Mouse (Mus musculus) liver, adult (tissue): ENCODE data around the gene Prkar1b.

Source experiments
- GATA4 ChIP-seq: IDR thresholded peaks from 2 replicates; pipeline ENCODE4 v1.6.1; 2014; ENCODE audit warnings: mild to moderate bottlenecking, low read length; ENCODE audit not compliant: insufficient replicate concordance

Gene Prkar1b

GRCm38 (mm10) chr5:139161632-139162031 lies 11.8 kb upstream of the Prkar1b start:
- no peak for TF ChIP-seq GATA4

- TF ChIP-seq GATA4, result no peak
These were observed 11.1 kb upstream of the Prkar1b start for GRCm38 (mm10) chr5:139160899-139161298.

DNA sequence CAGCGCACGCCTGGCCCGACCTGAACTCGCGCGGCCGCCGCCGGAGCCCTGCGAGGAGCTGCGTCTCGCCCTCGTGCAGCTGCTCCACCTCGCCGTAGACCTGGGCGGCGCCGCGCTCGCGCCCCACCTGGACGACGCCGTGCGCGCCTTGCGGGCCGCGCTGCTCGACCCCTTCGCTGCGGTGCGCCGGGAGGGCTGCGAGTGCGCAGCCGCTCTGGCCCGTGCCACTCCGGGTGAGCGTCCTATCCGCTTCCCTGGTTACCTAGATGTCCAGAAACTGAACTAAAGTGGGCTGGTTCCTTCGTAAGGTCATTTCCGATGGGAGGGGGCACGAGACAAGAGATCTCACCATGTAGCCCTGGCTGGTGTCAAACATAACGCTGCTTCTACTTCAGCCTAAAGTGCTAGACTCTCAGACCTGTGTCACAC lies 816 bp upstream of the Prkar1b start:
- no peak for TF ChIP-seq GATA4

DNA sequence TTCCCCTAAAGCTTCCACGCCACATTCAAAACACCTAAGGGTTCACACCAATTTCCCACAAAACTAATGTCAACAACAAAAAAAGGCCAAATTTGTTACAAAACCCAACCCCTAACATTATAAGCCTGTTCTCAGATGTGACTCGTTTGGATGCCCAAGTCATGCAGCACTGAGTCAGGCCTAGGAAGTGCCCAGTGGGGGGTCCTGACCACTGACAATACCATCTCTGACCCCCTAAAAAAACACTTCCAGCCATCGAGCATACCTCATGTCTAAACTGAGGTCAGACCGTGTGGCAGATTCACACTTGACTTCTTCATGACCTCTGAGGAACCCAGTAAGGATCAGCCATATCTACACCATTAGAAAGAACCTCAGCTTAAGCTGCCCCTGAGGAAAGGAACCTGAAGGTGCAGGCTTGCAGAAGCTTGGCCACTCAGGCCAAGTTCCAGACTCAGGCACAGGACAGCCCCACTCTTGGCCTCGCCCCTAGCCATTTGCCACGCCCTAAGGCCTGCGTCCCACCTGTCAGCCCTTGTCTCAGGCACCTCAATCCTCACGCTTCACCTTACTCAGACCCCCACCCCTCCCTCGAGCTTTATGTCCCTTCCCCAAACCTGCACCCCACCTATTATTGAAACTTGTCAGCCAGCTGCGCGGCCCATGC lies 662 bp downstream of the Prkar1b start:
- TF ChIP-seq GATA4, result no peak

DNA sequence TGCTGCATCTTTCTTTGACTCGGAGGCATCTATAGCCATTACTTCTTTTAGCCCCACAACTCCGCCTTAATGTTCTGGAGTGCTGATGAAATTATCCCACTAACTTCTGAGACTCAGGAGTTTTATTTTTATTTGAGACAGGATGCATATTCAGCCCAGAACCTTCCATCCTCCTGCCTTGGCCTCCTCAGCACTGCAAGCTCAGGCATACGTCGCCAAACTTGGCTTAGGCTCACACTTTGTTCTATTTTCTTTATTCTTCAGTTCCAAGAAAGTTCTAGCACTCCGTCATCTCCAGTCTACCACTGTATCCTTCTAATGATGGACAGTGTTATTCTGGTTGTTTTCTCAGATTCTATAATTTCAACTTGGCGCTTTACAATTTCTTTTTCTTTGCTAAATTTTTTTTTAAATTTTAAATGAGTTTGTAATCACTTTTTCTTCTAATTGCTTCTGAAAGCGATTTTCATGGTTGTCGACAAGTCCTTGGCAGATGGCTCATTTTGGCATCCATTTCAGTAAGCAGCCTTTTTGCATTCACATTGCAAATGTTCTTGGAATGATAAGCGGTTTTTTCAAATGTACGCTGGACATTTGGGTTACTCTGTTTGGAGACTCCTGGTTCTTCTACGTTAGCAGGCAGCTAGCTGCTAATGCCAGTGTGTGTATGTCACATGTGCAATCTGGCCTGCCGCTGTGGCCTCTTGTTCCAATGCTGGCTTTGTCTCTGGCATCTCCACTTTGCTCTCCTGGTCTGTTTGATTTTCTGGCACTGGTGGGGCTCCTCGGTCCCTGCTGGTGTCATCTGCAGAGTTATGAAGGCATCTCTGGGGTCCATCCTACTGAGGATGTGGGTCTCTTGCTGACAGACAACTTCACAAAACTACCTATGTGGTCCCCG lies 2.4 kb downstream of the Prkar1b start:
- no peak for TF ChIP-seq GATA4

DNA sequence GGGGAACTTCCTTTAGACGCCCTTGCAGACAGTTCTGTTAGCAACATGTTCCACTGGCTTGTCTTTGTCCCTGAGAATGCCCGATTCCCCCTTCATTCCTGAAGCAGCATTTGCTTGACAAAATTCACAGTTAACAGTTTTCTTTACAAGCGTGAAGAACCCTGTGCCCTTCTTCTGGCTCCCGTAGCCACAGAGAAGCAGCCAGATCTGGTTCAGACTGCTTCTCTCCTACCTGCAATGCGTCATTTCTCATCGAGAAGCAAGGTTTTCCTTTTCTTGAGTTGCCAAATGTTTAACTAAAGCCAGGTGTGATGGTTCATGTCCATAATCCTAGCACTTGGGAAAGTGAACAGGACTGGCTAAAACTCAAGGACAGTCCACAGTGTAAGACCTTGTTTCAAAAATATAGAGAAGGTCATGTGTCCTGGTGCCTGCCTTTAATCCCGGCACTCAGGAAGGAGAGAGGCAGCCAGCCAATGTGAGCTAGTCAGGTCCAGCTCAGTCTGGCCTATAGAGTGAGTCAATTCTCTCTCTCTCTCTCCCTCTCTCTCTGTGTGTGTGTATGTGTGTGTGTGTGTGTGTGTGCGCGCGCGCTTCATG lies 3.2 kb downstream of the Prkar1b start:
- TF ChIP-seq GATA4, result no peak

- TF ChIP-seq GATA4, result no peak
These were observed 4.1 kb downstream of the Prkar1b start for GRCm38 (mm10) chr5:139145726-139146125.

DNA sequence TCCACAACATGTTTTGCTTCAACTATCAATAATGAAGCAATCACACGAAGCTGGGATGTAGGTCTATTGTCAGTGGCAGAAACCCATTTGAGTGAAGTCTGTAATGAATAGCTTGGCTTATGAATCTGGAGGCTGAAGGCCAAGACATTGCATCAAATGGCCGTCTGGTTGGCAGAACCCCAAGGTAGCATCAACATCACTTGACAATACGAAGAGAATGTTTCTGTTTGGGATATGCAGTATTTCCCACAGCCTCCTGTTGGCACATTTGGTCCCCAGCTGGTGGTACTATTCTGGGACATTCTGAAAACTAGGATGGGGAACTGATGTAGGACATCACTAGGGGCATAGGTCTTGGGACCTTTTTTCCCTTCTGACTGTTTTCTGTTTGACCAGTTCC lies 5.9 kb downstream of the Prkar1b start:
- no peak for TF ChIP-seq GATA4

GRCm38 (mm10) chr5:139141326-139141725 lies 8.5 kb downstream of the Prkar1b start:
- TF ChIP-seq GATA4, result no peak

DNA sequence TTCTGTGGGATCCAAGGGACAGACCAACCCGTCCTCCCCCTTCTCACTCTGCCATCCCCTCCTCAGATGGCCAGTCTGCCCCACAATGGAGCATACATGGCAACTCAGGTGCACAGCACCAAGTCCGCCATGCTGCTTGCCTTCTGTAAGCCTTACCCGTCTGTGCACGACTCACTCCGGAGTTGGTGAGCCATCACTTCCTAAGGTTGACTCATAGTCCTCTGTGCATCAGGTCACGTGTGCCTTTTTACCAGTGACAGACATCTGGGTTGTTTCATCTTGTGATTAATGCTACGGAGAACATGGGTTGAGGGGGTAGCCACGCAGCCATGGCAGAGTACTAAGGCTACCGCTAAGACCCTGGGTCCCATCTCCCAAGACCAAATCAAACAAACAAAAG lies 9.2 kb downstream of the Prkar1b start:
- no peak for TF ChIP-seq GATA4

DNA sequence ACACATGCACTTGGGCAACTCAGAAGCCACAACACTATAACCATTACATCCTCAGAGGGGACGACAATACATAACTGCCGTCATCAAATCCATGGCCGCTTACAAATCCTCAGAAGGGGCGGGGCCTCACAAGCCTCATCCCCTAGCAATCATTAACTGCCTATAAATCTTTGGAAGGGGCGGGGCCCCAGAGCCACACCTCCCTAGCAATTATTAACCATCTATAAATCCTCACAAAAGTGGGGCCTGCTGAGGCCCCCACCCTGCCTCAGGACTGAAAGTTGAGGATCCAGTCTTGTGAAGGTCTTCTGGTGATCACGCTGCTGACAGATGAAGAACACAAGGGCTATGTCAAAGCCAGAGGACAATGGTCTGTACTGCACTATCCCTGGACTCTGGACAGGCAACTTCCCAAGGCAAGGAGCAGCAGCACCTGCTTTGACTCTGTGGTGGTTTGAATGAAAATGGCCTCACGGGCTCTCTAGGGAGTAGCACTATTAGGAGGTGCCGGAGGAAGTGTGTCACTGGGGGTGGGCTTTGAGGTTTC lies 10.8 kb downstream of the Prkar1b start:
- TF ChIP-seq GATA4, result no peak

- TF ChIP-seq GATA4, result no peak
These were observed 11.4 kb downstream of the Prkar1b start for GRCm38 (mm10) chr5:139138261-139138925.

DNA sequence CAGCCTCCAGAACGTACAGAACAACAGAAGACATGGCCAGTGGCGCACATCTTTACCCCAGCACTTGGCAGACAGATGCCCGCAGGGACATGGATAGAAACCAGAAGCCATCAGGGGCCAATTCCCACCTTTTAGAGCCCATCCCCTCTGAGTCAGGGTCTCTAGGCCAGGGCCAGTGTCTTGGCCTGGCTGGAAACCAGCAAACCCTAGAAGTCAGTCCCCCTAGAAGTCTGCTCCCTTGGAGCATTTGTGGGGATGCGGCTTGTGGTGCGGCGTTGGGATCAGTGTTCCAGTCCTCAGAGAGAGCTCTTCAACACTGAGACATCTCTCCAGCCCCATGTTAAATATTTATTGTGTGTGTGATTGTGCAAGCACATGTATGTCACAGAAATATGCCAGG lies 12.6 kb downstream of the Prkar1b start:
- no peak for TF ChIP-seq GATA4

DNA sequence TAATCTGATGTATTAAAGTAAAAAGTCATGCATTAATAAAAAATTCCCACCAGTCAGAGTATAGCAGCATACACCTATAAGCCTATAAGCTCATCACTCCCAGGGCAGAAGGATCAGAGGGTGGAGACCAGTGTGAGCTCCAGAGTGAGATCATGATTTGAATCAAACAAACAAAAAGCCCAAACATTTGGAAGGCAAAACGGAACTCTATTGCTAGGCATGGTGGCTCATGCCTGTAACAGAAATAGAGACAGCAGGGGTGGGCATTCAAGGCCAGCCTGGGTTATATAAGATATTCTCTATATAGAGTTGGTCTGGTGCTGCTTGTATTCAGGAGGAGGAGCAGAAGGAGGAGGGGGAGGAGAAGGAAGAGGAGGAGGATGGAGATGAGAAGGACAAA lies 13.5 kb downstream of the Prkar1b start:
- TF ChIP-seq GATA4, result no peak

DNA sequence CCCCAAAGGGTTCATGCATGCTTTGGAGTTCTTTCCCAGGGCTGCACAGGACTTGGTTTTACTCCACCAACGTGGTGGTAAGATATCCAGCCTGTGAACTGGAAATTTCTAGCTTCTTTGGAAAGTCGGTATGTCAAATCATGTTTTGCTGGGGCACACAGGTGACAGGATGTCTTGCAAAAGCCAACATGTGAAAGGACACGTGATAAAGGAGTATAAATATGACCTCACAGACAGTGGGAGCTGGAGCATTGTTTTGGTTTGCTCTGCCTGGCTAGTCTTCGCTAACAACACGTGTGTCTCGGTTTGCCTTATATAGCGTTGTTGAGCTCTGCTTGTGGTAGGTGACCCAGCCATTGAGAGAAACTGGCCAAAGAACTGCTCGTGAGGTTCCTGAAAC lies 15.3 kb downstream of the Prkar1b start:
- no peak for TF ChIP-seq GATA4
